Mouse (Mus musculus) gastrocnemius, postnatal 10 days (tissue): ENCODE measurements at regions not wholly inside any gene's neighbourhood (a gene's known extent, or its start where the extent isn't known, plus 50 kb on each side); places are given as distances from the start of the nearest gene placed in this dataset.

Source experiments
- DNase-seq: peaks from one replicate; pipeline ENCODE4 v3.0.0; 2021; ENCODE audit warnings: mixed read lengths

GRCm38 (mm10) chr3:35688111-35688510 lies 65.8 kb upstream of the Atp11b start:
- no peak for DNase-seq

DNA sequence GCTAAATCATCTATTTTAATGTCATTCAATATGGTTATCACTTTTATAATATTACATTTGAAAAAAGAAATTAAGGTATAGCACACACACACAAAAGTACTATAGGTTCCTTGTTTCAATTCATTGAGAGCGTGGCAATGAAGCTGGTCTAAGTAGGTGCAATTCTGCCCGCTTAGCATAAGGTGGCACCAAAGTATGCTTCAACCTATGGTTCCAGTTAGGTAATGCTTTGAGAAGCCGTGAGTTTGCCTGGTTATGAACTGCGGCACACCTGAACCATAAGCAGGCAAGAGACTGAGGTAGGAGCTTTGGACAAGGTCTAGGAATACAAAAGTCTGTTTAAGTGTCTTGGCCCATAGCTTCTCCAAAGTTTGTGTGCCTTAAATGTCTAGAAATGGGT lies 65.1 kb upstream of the Atp11b start:
- no peak for DNase-seq

- peak; percentile 27 for DNase-seq
Measured at GRCm38 (mm10) chr3:35693039-35693438, 60.9 kb upstream of the Atp11b start.

- DNase-seq, result no peak
Measured at GRCm38 (mm10) chr3:35693551-35693950, 60.4 kb upstream of the Atp11b start.

DNA sequence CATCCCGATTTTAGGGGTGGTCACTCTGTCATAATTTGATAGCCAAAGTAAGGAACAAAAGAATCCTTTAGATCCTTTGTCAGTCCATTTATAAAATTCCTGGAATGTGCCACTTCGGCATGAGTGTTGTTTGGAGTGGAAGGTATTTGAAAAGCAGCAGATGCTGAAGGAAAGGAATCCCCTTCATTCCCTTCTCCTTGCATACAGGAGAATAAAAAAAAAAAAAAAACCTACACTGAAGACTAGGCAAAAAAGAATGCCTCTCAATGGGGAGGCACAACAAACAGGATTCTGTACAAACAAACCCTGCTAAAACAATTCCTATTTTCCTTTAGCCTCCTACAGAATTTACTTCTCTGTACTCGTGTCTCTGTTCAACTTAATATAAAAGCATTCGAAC lies 59.7 kb upstream of the Atp11b start:
- DNase-seq, result no peak

DNA sequence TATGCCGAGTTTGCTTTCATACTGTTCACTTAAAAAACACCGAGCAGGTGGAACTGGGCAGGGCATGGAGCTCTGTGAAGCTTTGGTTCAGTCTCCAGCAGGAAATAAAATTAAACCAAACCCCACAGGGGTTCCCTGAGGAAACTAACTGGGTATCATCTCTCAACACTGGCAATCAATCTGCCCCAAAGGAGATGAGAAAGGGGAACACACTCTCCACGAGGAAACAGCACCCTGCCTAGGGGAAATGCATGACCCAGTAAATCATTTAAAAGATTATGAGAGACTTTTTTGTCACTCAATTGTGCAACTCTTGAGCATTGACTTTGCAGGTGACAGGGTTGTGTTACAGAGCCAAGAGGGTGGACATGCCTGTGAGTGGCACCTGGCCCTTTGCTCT lies 58.0 kb upstream of the Atp11b start:
- DNase-seq, result no peak

DNA sequence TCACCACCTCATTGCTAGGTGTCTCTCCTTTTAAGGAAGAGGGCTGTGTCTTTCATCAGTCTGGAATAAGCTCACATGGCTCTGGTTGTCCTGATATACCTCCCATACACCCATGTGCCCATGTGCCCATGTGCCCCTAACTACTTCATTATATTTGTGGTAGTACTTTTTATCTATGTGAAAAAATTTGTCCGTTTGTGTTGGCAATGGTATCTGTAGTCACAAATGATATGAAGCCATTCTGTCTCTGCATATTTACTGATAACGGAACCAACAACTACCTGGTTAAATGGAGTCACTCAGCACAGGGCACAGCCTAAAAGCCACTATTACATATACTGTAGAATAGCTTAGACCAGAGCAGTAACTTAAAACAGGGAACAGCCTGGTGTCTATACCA lies 54.6 kb upstream of the Atp11b start:
- DNase-seq, result no peak

DNA sequence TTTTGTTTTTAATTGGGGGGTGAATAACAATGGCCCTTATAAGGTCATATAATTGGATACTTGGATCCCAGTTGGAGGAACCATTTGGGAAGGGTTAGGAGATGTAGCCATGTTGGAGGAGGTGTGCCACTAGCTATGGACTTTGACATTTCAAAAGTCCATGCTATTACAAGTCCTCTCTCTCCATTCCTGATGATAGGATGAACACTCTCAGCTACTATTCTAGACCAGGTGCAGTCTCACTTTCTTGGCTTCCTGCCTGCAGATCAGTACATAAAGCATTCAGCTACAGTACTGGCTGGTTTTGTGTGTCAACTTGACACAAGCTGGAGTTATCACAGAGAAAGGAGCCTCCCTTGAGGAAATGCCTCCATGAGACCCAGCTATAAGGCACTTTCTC lies 53.9 kb upstream of the Atp11b start:
- DNase-seq, result no peak

- no peak for DNase-seq
Measured at GRCm38 (mm10) chr3:35703528-35704327, 50.2 kb upstream of the Atp11b start.
